Mouse (Mus musculus): Measurements from ENCODE around the gene Gapt. TPM values are rescaled to one million over a fixed set of nuclear protein-coding genes. Genes with fewer than 3 reads are reported as not detected.

Gapt gene
- polyA plus RNA-seq, 1 experiment = 0.20 TPM

DNA sequence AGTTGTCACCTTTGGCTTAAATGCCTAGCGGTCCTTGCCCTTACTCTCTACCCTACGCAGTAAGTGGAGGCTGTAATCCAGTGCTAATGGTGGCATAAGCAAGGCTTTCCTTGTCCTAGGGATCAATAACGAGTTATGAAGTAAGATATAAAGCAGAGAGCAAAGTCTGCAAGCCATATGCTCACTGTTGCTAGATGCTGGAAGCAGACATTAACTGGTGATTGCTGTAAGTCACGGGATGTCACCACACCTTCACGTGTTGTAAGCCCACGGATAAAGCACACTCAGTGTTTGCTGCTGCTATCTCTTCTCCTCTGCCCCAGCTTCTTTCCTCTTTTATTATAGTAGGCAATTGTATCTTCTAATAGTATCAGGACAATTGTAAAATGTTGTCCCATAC is 5.9 kb downstream of the Gapt start:
- H3K4me3 ChIP-seq (ENCODE audit: low read depth, low read length) = no peak overlapping the region
- no peaks in the 10 kb centered on the region for H3K36me3 ChIP-seq (ENCODE audit: control insufficient read depth, insufficient read depth, low read length)
- H3K4me1 ChIP-seq (ENCODE audit: control insufficient read depth, insufficient read depth, insufficient read length, low read length) = no peaks in the 10 kb centered on the region
- WGBS = 32% methylated on average over 6 of the region's 6 CpGs
- no peaks in the 10 kb centered on the region for H3K27me3 ChIP-seq (ENCODE audit: control insufficient read depth, insufficient read depth, low read length)
- no peak overlapping the region for H3K27ac ChIP-seq (ENCODE audit: insufficient read depth, low read depth, low read length)
- TF ChIP-seq POLR2A (IDR thresholded peaks at IDR 0.05; ENCODE audit: low read depth, low read length) (no peak), CTCF (IDR thresholded peaks at IDR 0.05; ENCODE audit: extremely low read depth, insufficient read length, insufficient replicate concordance, low read depth, low read length) (no peak)

DNA sequence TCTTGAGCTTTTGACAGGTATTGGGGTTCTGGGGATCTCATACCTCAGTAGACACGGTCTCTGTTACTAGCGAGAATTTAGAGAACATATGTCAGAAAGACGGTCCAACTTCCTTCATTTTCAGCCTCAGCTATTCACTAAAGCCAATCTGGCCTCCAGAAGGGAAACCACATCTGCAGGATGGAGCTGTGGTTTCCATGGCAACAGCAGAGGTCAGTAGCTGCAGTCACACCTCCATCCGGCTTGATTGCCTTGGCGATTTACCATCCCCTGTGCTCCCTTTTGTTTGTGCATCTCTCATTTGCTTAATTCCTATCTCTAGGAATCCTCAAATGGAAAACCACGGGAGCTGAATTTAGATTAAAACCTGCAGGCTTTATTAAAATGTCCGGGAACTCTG is 10.3 kb downstream of the Gapt start:
- Histone ChIP-seq H3K27ac (ENCODE audit: insufficient read depth, low read depth, low read length) (no peak overlapping the region), H3K4me3 (ENCODE audit: low read depth, low read length) (no peak overlapping the region), H3K27me3 (ENCODE audit: control insufficient read depth, insufficient read depth, low read length) (no peaks in the 10 kb centered on the region), H3K4me1 (ENCODE audit: control insufficient read depth, insufficient read depth, insufficient read length, low read length) (no peaks in the 10 kb centered on the region), H3K36me3 (ENCODE audit: control insufficient read depth, insufficient read depth, low read length) (no peaks in the 10 kb centered on the region)
- WGBS = 50% methylated on average over 7 of the region's 7 CpGs
- TF ChIP-seq POLR2A (IDR thresholded peaks at IDR 0.05; ENCODE audit: low read depth, low read length) (no peak), CTCF (IDR thresholded peaks at IDR 0.05; ENCODE audit: extremely low read depth, insufficient read length, insufficient replicate concordance, low read depth, low read length) (no peak)

DNA sequence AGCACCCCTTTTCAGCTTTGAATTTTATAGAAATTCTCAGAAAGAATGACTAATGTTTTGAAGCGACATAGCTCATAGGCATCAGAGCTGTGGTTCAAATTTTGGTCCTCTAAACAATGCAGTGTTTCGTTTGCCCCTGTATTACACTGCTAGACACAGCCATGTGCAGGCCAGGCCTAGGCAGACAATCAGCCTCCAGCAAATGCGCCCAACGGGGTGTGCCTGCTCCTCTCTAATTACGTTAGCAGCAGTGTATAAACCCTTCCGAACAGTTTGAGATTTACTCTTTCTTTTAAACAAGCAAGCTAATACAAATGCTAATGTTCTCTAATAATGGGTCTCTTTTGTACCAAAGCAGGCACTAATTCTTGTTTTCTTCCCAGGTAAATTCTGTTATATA is 14.4 kb downstream of the Gapt start:
- no peak for TF ChIP-seq POLR2A (IDR thresholded peaks at IDR 0.05; ENCODE audit: low read depth, low read length)
- TF ChIP-seq CTCF (IDR thresholded peaks at IDR 0.05; ENCODE audit: extremely low read depth, insufficient read length, insufficient replicate concordance, low read depth, low read length) = no peak
- WGBS = 91% methylated on average over 6 of the region's 6 CpGs
- no peaks in the 10 kb centered on the region for H3K36me3 ChIP-seq (ENCODE audit: control insufficient read depth, insufficient read depth, low read length)
- H3K4me1 ChIP-seq (ENCODE audit: control insufficient read depth, insufficient read depth, insufficient read length, low read length) = no peaks in the 10 kb centered on the region
- no peaks in the 10 kb centered on the region for H3K27me3 ChIP-seq (ENCODE audit: control insufficient read depth, insufficient read depth, low read length)
- H3K27ac ChIP-seq (ENCODE audit: insufficient read depth, low read depth, low read length) = no peak overlapping the region
- no peak overlapping the region for H3K4me3 ChIP-seq (ENCODE audit: low read depth, low read length)

DNA sequence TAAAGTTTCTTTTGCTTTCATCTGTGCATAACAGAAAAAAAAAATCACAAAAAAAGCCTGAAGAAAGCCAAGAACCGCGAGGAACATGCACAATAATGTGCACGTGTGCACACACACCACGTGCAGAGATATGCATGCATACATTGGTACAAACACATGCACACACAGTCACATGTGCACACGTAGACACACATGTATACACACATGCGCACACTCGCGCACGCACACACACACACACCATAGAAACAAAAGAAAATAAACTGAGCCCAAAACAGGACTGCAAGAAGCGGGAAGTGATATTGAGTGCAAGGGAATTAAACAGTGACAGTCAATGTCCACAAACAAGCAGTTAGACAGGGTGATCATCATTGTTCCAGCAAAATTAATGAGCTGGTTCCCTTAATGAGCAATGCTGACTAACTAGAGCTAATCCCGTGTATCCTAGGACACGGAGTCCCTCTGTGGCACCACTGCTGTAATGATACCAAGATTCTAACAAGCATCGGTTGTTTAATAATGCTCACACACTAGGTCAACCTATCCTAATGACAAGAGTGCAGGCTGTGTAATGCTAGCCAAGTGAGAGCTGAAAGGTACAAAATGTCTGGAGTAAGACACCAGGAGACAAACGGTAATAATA is 23.9 kb downstream of the Gapt start:
- no peak overlapping the region for H3K27ac ChIP-seq (ENCODE audit: insufficient read depth, low read depth, low read length)
- TF ChIP-seq CTCF (IDR thresholded peaks at IDR 0.05; ENCODE audit: extremely low read depth, insufficient read length, insufficient replicate concordance, low read depth, low read length) (no peak), POLR2A (IDR thresholded peaks at IDR 0.05; ENCODE audit: low read depth, low read length) (no peak)
- WGBS = 90% methylated on average over 14 of the region's 14 CpGs

DNA sequence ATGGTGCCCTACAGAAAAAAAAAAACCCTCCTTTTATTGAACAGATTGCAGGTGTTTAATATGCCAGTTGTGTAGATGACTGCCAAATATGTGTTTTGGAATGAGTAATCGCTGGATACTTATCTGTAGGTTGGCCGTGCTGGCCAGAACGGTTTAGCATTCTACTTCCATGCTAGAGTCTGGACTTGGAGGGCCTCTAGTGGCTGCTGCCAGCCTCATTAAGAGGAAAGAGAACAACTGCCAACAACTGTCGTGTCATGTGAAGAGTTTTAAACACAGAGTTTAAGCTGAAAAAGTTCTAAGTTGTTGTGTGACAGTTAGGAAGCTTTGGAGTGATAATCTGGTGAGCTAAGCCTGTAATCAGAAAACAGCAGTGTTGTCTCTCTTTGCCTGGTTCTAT is 38.3 kb downstream of the Gapt start:
- TF ChIP-seq CTCF (IDR thresholded peaks at IDR 0.05; ENCODE audit: extremely low read depth, insufficient read length, insufficient replicate concordance, low read depth, low read length) (no peak), POLR2A (IDR thresholded peaks at IDR 0.05; ENCODE audit: low read depth, low read length) (no peak)
- 40% methylated on average over 4 of the region's 4 CpGs for WGBS
- no peaks in the 10 kb centered on the region for H3K27me3 ChIP-seq (ENCODE audit: control insufficient read depth, insufficient read depth, low read length)
- H3K4me3 ChIP-seq (ENCODE audit: low read depth, low read length) = no peak overlapping the region
- no peaks in the 10 kb centered on the region for H3K4me1 ChIP-seq (ENCODE audit: control insufficient read depth, insufficient read depth, insufficient read length, low read length)
- no peaks in the 10 kb centered on the region for H3K36me3 ChIP-seq (ENCODE audit: control insufficient read depth, insufficient read depth, low read length)
- H3K27ac ChIP-seq (ENCODE audit: insufficient read depth, low read depth, low read length) = no peak overlapping the region

More for the DNA sequence above, 23.9 kb downstream of the Gapt start:
- H3K36me3 ChIP-seq (ENCODE audit: control insufficient read depth, insufficient read depth, low read length) = no peaks in the 10 kb centered on the region
- H3K27me3 ChIP-seq (ENCODE audit: control insufficient read depth, insufficient read depth, low read length) = no peaks in the 10 kb centered on the region
- no peak overlapping the region for H3K4me3 ChIP-seq (ENCODE audit: low read depth, low read length)
- no peaks in the 10 kb centered on the region for H3K4me1 ChIP-seq (ENCODE audit: control insufficient read depth, insufficient read depth, insufficient read length, low read length)

DNA sequence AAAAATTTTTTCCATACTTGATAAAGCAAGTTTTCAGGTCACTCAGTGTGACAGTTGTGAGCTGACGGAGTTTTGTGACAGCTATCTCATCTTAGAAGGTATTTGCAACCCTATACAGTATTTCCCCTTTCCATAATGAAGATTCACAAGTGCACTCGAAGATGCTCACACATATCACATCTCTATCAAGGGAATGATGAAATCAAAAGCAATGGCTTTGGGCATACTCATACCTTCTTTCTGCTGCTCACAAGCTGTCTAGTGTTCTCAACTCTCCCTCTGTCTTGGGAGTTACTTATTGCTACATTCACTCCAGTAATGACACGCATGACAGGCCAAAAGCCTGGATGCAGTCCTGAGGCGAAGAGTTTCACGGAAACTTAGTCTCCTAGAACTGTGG is 49.8 kb downstream of the Gapt start:
- 82% methylated on average over 5 of the region's 5 CpGs for WGBS
- Histone ChIP-seq H3K4me3 (ENCODE audit: low read depth, low read length) (no peak overlapping the region), H3K36me3 (ENCODE audit: control insufficient read depth, insufficient read depth, low read length) (no peaks in the 10 kb centered on the region), H3K27me3 (ENCODE audit: control insufficient read depth, insufficient read depth, low read length) (no peaks in the 10 kb centered on the region), H3K27ac (ENCODE audit: insufficient read depth, low read depth, low read length) (no peak overlapping the region), H3K4me1 (ENCODE audit: control insufficient read depth, insufficient read depth, insufficient read length, low read length) (no peaks in the 10 kb centered on the region)
- TF ChIP-seq POLR2A (IDR thresholded peaks at IDR 0.05; ENCODE audit: low read depth, low read length) (no peak), CTCF (IDR thresholded peaks at IDR 0.05; ENCODE audit: extremely low read depth, insufficient read length, insufficient replicate concordance, low read depth, low read length) (no peak)

Other genes starting within 250 kb of the Gapt start
- gene Rab3c, start 76.2 kb downstream of the Gapt start, polyA plus RNA-seq (2012; rRNA removed) = 0.17 and 0.41 TPM in 2 replicates
- 3.1 and 3.5 TPM in 2 replicates for gene Plk2, start 37.8 kb upstream of the Gapt start, polyA plus RNA-seq (2012; rRNA removed)